Mouse (Mus musculus): ENCODE data around the gene Rhof.

The Rhof gene

DNA sequence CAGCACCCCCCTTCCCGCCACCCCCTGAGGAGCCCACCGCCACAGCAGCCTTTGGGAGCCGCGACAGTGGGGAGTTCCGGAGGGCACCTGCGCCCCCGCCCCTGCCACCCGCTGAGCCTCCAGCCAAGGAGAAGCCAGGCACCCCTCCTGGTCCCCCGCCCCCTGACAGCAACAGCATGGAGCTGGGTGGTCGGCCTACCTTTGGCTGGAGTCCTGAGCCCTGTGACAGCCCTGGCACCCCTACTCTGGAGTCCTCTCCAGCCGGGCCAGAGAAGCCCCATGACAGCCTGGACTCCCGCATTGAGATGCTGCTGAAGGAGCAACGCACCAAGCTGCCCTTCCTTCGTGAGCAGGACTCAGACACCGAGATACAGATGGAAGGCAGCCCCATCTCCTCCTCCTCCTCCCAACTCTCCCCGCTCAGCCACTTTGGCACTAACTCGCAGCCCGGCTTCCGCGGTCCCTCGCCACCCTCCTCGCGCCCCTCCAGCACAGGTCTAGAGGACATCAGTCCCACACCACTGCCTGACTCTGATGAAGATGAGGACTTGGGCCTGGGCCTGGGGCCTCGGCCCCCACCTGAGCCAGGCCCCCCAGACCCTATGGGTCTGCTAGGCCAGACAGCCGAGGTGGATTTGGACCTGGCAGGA is 15.7 kb upstream of the Rhof start:
- no peak for DNase-seq (ENCODE audit: low spot score in 2 of 2)

DNA sequence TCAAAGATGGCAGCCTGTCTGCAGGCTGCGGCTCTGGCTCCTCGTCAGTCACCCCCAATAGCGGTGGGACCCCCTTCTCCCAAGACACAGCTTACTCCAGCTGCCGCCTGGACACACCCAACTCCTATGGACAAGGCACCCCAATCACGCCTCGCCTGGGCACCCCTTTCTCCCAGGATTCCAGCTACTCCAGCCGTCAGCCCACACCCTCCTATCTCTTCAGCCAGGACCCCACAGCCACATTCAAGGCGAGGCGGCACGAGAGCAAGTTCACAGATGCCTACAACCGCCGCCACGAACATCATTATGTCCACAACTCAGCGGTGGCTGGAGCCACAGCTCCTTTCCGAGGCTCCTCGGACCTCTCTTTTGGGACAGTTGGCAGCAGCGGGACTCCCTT is 15.1 kb upstream of the Rhof start:
- DNase-seq (ENCODE audit: low spot score in 2 of 2) = no peak

DNA sequence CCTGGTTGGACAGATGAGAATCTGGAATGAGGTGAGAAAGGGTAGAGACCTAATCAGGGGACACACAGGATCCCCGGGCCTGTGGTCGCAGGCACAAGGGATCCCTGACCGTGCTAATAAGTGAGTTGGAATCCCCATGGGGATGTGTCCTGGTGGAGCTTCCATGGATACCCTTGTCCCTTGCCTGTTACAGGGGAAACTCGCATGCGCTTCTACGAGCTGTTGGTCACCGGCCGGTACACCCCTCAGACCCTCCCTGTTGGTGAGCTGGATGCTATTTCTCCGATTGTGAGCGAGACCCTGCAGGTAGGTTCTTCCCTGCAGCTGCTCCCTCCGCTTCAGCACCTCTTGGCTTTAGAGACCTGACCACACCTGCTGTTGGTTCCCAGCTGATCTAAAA is 13.9 kb upstream of the Rhof start:
- DNase-seq (ENCODE audit: low spot score in 2 of 2) = no peak

- DNase-seq (ENCODE audit: low spot score in 2 of 2) = no peak
Measured at GRCm38 (mm10) chr5:123144746-123145590, 12.5 kb upstream of the Rhof start.

- DNase-seq (ENCODE audit: low spot score in 2 of 2) = no peak
Measured at GRCm38 (mm10) chr5:123143971-123144745, 11.7 kb upstream of the Rhof start.

- DNase-seq (ENCODE audit: low spot score in 2 of 2) = no peak
Measured at GRCm38 (mm10) chr5:123143251-123143970, 10.9 kb upstream of the Rhof start.

DNA sequence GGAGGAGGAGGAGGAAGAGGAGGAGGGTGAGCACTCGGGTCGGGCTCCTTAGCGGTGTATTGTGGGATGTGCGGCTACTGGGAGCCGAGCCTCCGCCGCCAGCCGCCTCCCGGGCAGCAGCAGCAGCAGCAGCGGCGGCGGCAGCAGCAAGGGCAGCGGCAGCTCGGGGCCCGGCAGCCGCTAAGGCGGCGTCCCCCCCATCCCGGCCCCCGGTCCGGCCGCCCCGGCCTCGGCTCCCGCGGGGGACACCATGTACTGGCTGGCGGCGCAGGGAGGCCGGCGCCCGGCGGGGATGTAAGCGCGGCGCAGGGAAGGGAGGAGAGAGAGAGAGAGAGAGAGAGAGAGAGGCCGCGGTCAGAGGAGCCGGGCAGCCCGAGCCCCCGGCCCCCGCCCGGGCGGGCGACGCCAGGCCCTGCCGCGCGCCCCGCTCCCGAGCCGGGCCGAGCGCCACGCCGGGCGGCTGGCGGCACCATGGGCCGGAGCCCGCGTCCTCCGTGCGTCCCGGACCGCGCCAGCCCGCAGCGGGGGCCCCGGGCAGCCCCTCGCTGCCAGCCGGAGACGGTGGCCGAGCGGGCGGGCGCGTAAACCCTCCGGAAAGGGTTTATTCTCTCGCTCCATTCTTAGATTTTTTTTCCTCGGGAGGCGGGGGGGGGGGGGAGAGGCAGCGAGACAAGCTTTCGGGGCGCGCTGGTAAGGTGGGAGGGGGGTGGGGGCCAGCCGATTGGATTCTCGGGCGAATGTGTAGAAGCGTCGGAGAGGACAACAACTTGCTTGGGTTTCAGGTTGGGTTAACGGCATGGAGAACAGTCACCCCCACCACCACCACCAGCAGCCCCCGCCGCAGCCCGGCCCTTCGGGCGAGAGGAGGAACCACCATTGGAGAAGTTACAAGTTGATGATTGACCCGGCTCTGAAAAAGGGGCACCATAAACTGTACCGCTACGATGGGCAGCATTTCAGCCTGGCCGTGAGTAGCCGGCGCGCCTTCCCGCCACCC is 10.0 kb upstream of the Rhof start, which contains the start of gene Setd1b:
Gene Setd1b, plus strand, starts transcription at position 33 of the 997 bp plus-strand sequence.
- no peak for DNase-seq (ENCODE audit: low spot score in 2 of 2)

DNA sequence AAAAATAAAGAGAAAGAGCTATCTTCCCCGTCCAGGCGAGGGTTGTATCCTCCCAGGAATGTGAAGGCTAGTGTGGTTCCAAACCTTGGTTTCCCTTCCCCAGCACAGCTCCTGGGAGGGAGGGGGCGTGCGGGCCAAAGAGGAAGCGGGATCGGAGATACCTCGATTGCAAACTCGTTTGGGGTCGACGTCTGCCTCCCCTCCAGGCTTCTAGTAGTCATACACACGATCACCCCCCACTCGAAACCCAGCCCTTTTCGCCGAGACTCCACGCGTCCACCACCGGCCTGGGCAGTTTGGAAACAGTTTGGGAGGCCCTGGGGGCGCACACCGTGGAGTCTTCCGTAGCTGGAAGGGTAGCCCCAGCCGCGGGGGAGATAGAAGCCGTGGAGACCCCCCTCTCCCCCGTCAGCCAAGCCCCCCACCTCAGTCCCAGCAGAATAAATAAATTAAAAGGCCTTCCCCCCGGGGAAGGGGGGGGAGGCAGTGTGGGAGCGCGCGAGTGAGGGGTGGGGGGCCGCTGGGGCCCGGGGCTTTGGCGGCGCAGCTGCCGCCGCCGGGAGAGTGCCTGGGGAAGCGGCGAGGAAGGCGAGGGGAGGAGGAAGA is 9.2 kb upstream of the Rhof start:
- DNase-seq (ENCODE audit: low spot score in 2 of 2) = peak in 1 of 2 experiments; percentile 47

GRCm38 (mm10) chr5:123140694-123141554 is 8.4 kb upstream of the Rhof start:
- DNase-seq (ENCODE audit: low spot score in 2 of 2) = peak; percentile 91 to 92

DNA sequence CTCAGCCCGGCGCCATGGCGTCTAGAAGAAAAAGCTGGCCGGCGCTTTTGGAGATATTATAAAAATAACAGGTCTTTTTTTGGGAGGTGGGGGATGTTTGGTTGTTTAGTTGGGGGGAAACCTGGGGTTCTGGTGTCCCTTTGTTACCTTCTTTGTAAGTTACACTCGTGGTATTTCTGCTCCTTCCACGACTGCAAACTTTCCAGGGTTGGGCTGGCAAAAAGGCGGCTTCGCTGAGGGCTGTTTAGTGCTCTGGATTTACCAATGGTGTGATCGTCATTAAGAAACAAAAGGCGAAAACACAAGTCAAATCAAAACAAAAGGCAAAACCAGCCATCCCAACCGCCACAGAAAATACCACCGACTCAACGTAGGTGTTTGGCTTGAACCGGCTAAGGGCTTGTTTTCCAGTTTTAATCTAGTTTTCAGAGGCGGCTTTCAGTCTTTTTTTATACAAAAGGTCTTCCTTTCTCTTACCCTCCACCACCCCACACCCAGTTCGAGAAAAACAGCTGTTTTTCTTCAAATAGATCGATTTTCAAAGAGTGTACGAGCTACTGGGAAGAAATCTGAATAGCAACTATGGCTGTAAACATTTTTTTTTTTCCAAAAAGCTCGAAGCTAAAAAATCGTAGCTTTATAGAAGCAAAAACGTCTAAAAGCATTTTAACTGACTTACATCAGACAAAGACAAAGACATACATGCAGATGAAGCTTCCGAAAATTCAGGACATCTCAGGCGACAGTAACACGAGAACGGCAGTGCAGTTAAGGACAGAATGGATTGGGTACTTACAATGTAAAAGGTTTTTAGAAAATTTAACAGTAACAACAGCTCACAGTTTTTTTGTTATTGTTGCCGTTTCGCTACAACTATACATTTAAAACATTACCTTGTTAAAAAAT is 7.5 kb upstream of the Rhof start:
- no peak for DNase-seq (ENCODE audit: low spot score in 2 of 2)

DNA sequence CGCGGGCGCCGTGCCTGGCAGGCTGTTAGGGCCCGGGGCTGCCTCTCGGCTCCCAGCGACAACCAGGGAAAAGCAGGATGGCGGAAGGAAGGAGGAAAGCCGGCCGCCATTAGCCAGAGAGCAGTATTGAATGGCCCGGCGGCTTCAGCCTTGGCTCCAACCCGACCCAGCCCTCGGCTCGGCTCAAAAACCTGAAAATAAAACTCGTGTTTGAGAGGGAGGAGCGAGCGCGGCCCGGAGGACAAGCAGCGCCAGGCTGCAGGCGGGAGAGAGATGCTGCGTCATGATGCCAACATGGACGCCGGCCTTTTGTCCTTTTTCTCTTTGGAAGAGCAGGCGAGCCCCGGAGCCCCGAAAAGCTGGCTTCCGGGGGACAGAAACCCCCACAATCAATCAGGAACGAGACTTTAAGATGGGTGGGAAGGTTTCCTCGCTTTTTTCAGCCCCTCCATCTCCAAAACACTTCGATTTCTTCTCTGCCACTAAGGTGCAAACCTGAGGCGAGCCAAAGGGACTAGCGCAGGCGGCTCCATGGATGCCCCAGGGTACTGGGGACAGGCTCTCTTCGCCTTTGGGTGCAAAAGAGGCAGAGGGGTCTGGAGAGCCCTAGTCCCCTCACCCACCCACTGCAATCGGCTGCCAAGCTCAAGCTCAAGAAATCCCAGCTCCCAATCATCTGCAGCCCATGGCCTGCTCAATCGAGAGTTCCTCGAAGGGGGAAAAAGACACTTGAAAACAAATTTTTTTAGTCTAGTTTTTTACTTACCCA is 6.6 kb upstream of the Rhof start:
- peak in 1 of 2 experiments; percentile 76 for DNase-seq (ENCODE audit: low spot score in 2 of 2)

DNA sequence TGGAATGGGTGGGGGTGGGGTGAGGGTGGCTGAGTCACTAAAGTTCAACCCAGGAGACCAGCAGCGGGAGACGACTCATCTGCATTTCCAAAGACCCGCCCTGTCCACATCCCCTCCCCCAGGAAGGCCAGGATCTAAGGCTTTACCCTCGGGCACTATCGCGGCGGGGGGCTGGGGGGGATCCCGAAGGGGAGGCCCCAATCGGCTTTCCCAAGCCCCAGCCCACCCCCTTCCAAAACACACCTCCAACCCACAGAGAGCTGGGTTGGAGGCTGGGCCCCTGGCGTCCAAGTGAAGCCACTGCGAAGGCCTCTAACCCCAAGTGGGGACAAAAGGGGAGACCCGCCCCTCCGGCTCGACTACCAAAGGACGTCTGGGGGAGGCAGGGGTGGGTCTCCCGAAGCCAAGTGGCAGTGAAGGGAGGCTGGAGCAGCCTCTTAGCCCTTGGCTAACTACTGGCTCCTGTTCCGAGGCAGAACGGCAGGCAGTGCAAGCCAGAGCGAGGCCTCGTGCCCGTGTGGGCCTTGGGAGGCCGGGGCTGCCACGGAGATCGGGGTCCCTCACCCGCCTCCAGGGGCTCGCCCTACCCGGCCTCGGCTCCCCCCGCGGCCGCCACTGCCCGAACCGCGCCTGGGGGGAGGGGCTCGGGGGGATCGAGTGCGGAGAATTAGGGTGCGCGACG is 5.9 kb upstream of the Rhof start:
- no peak for DNase-seq (ENCODE audit: low spot score in 2 of 2)

DNA sequence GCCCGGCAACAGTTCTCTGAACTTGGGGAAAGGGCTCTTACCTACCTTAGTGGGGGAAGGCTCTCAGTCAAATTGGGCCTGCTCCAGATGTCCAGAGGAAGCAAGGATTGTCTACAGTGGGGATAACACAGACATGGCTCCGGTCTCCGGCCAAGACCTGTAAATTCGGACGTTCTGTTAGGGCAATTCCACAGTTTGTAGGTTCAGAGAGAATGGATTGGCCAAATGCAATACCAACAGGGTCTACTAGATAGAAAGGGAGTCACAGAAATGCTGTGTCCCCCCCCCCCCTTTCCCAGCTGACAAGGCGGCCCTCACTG is 5.4 kb upstream of the Rhof start:
- no peak for DNase-seq (ENCODE audit: low spot score in 2 of 2)

- peak in 1 of 2 experiments; percentile 60 for DNase-seq (ENCODE audit: low spot score in 2 of 2)
Measured at GRCm38 (mm10) chr5:123137044-123137909, 4.8 kb upstream of the Rhof start.

GRCm38 (mm10) chr5:123136361-123137043 is 4.0 kb upstream of the Rhof start:
- DNase-seq (ENCODE audit: low spot score in 2 of 2) = peak; percentile 78 to 84
